Mouse (Mus musculus): ENCODE results near the gene Prkg1. TPM values are rescaled to one million over a fixed set of nuclear protein-coding genes. Genes with fewer than 3 reads are reported as not detected.

Prkg1 gene
- polyA plus RNA-seq, 1 experiment from 2014 or later: 4.9 TPM

- ATAC-seq: no peak
- no peak overlapping the region for H3K4me2 ChIP-seq (ENCODE audit: low read length)
- no peak overlapping the region for H3K4me3 ChIP-seq (ENCODE audit: low read depth, low read length)
- H3K9ac ChIP-seq (ENCODE audit: low read depth, low read length): no peak overlapping the region
- no peaks in the 10 kb centered on the region for H3K4me1 ChIP-seq (ENCODE audit: control insufficient read depth, insufficient read depth, low read length)
- H3K27me3 ChIP-seq (ENCODE audit: control insufficient read depth, insufficient read depth, low read depth, low read length): no peaks in the 10 kb centered on the region
- no peak overlapping the region for H3K27ac ChIP-seq (ENCODE audit: low read length)
- 39% methylated on average over 2 of the region's 2 CpGs for WGBS
- no peaks in the 10 kb centered on the region for H3K9me3 ChIP-seq (replicated peaks; ENCODE audit: control insufficient read depth, low read length, poor library complexity, severe bottlenecking)
- no peaks in the 10 kb centered on the region for H3K36me3 ChIP-seq (ENCODE audit: control insufficient read depth, insufficient read depth, low read length)
Measured at GRCm38 (mm10) chr19:30890377-30890776, 874.5 kb downstream of the Prkg1 start.

GRCm38 (mm10) chr19:30889851-30890250 is 875.0 kb downstream of the Prkg1 start:
- H3K4me1 ChIP-seq (ENCODE audit: control insufficient read depth, insufficient read depth, low read length): no peaks in the 10 kb centered on the region
- 85% methylated on average over 3 of the region's 3 CpGs for WGBS
- no peaks in the 10 kb centered on the region for H3K27me3 ChIP-seq (ENCODE audit: control insufficient read depth, insufficient read depth, low read depth, low read length)
- H3K36me3 ChIP-seq (ENCODE audit: control insufficient read depth, insufficient read depth, low read length): no peaks in the 10 kb centered on the region
- H3K9me3 ChIP-seq (replicated peaks; ENCODE audit: control insufficient read depth, low read length, poor library complexity, severe bottlenecking): no peaks in the 10 kb centered on the region
- H3K4me2 ChIP-seq (ENCODE audit: low read length): no peak overlapping the region
- no peak for ATAC-seq
- H3K27ac ChIP-seq (ENCODE audit: low read length): no peak overlapping the region
- H3K4me3 ChIP-seq (ENCODE audit: low read depth, low read length): no peak overlapping the region
- H3K9ac ChIP-seq (ENCODE audit: low read depth, low read length): no peak overlapping the region

GRCm38 (mm10) chr19:30861441-30861840 is 903.4 kb downstream of the Prkg1 start:
- no peak overlapping the region for H3K4me3 ChIP-seq (ENCODE audit: low read depth, low read length)
- H3K27ac ChIP-seq (ENCODE audit: low read length): no peak overlapping the region
- WGBS: 85% methylated on average over 4 of the region's 4 CpGs
- H3K36me3 ChIP-seq (ENCODE audit: control insufficient read depth, insufficient read depth, low read length): no peaks in the 10 kb centered on the region
- H3K27me3 ChIP-seq (ENCODE audit: control insufficient read depth, insufficient read depth, low read depth, low read length): no peaks in the 10 kb centered on the region
- H3K4me2 ChIP-seq (ENCODE audit: low read length): no peak overlapping the region
- no peak for ATAC-seq
- H3K9me3 ChIP-seq (replicated peaks; ENCODE audit: control insufficient read depth, low read length, poor library complexity, severe bottlenecking): no peaks in the 10 kb centered on the region
- H3K9ac ChIP-seq (ENCODE audit: low read depth, low read length): no peak overlapping the region
- H3K4me1 ChIP-seq (ENCODE audit: control insufficient read depth, insufficient read depth, low read length): no peaks in the 10 kb centered on the region

- WGBS: 86% methylated on average over 4 of the region's 4 CpGs
- Histone ChIP-seq H3K4me2 (ENCODE audit: low read length) (no peak overlapping the region), H3K9me3 (replicated peaks; ENCODE audit: control insufficient read depth, low read length, poor library complexity, severe bottlenecking) (no peaks in the 10 kb centered on the region), H3K27ac (ENCODE audit: low read length) (no peak overlapping the region), H3K36me3 (ENCODE audit: control insufficient read depth, insufficient read depth, low read length) (no peaks in the 10 kb centered on the region), H3K4me3 (ENCODE audit: low read depth, low read length) (no peak overlapping the region), H3K27me3 (ENCODE audit: control insufficient read depth, insufficient read depth, low read depth, low read length) (no peaks in the 10 kb centered on the region), H3K9ac (ENCODE audit: low read depth, low read length) (no peak overlapping the region), H3K4me1 (ENCODE audit: control insufficient read depth, insufficient read depth, low read length) (no peaks in the 10 kb centered on the region; the same call in 1 of the 2 replicates)
- ATAC-seq: no peak
Measured at GRCm38 (mm10) chr19:30851023-30851422, 913.8 kb downstream of the Prkg1 start.

GRCm38 (mm10) chr19:30844916-30845315 is 919.9 kb downstream of the Prkg1 start:
- no peak for ATAC-seq
- Histone ChIP-seq H3K9me3 (replicated peaks; ENCODE audit: control insufficient read depth, low read length, poor library complexity, severe bottlenecking) (no peaks in the 10 kb centered on the region), H3K4me2 (ENCODE audit: low read length) (no peak overlapping the region), H3K36me3 (ENCODE audit: control insufficient read depth, insufficient read depth, low read length) (no peaks in the 10 kb centered on the region), H3K27ac (ENCODE audit: low read length) (no peak overlapping the region), H3K9ac (ENCODE audit: low read depth, low read length) (no peak overlapping the region), H3K4me1 (ENCODE audit: control insufficient read depth, insufficient read depth, low read length) (no peaks in the 10 kb centered on the region), H3K4me3 (ENCODE audit: low read depth, low read length) (no peak overlapping the region), H3K27me3 (ENCODE audit: control insufficient read depth, insufficient read depth, low read depth, low read length) (no peaks in the 10 kb centered on the region)
- 80% methylated on average over 4 of the region's 4 CpGs for WGBS

- Histone ChIP-seq H3K4me3 (ENCODE audit: low read depth, low read length) (no peak overlapping the region), H3K27ac (ENCODE audit: low read length) (peak overlapping the region; percentile 42), H3K9me3 (replicated peaks; ENCODE audit: control insufficient read depth, low read length, poor library complexity, severe bottlenecking) (no peaks in the 10 kb centered on the region), H3K4me1 (ENCODE audit: control insufficient read depth, insufficient read depth, low read length) (no peaks in the 10 kb centered on the region), H3K9ac (ENCODE audit: low read depth, low read length) (no peak overlapping the region), H3K4me2 (ENCODE audit: low read length) (no peak overlapping the region), H3K27me3 (ENCODE audit: control insufficient read depth, insufficient read depth, low read depth, low read length) (no peaks in the 10 kb centered on the region), H3K36me3 (ENCODE audit: control insufficient read depth, insufficient read depth, low read length) (no peaks in the 10 kb centered on the region)
- 73% methylated on average over 4 of the region's 4 CpGs for WGBS
- peak; percentile 62 for ATAC-seq
Measured at GRCm38 (mm10) chr19:30843637-30844036, 921.2 kb downstream of the Prkg1 start.

- peak; percentile 94 for ATAC-seq
- Histone ChIP-seq H3K9ac (ENCODE audit: low read depth, low read length) (no peak overlapping the region), H3K4me2 (ENCODE audit: low read length) (0 out of 2 replicates have a peak overlapping the region, but pooled peaks have one; percentile 5), H3K36me3 (ENCODE audit: control insufficient read depth, insufficient read depth, low read length) (no peaks in the 10 kb centered on the region), H3K4me3 (ENCODE audit: low read depth, low read length) (no peak overlapping the region), H3K9me3 (replicated peaks; ENCODE audit: control insufficient read depth, low read length, poor library complexity, severe bottlenecking) (no peaks in the 10 kb centered on the region), H3K27ac (ENCODE audit: low read length) (peak overlapping the region; percentile 42; the same call in 1 of the 2 replicates), H3K27me3 (ENCODE audit: control insufficient read depth, insufficient read depth, low read depth, low read length) (no peaks in the 10 kb centered on the region), H3K4me1 (ENCODE audit: control insufficient read depth, insufficient read depth, low read length) (no peaks in the 10 kb centered on the region)
- WGBS: 7% methylated on average over 4 of the region's 4 CpGs
Measured at GRCm38 (mm10) chr19:30843052-30843564, 921.7 kb downstream of the Prkg1 start.

GRCm38 (mm10) chr19:30842640-30843039 is 922.2 kb downstream of the Prkg1 start:
- Histone ChIP-seq H3K27ac (ENCODE audit: low read length) (no peak overlapping the region), H3K4me3 (ENCODE audit: low read depth, low read length) (no peak overlapping the region), H3K9me3 (replicated peaks; ENCODE audit: control insufficient read depth, low read length, poor library complexity, severe bottlenecking) (no peaks in the 10 kb centered on the region), H3K36me3 (ENCODE audit: control insufficient read depth, insufficient read depth, low read length) (no peaks in the 10 kb centered on the region), H3K27me3 (ENCODE audit: control insufficient read depth, insufficient read depth, low read depth, low read length) (no peaks in the 10 kb centered on the region), H3K4me2 (ENCODE audit: low read length) (no peak overlapping the region), H3K4me1 (ENCODE audit: control insufficient read depth, insufficient read depth, low read length) (no peaks in the 10 kb centered on the region), H3K9ac (ENCODE audit: low read depth, low read length) (no peak overlapping the region)
- ATAC-seq: 0 out of 2 replicates have a peak, but pooled peaks have one; percentile 48
- 48% methylated on average over 1 of the region's 1 CpGs for WGBS

GRCm38 (mm10) chr19:30833045-30833651 is 931.7 kb downstream of the Prkg1 start:
- H3K36me3 ChIP-seq (ENCODE audit: control insufficient read depth, insufficient read depth, low read length): no peaks in the 10 kb centered on the region
- no peak overlapping the region for H3K4me3 ChIP-seq (ENCODE audit: low read depth, low read length)
- H3K9me3 ChIP-seq (replicated peaks; ENCODE audit: control insufficient read depth, low read length, poor library complexity, severe bottlenecking): no peaks in the 10 kb centered on the region; the same call in 1 of the 2 replicates
- 20% methylated on average over 1 of the region's 1 CpGs for WGBS
- H3K9ac ChIP-seq (ENCODE audit: low read depth, low read length): no peak overlapping the region
- no peaks in the 10 kb centered on the region for H3K27me3 ChIP-seq (ENCODE audit: control insufficient read depth, insufficient read depth, low read depth, low read length)
- no peak overlapping the region for H3K4me2 ChIP-seq (ENCODE audit: low read length)
- ATAC-seq: peak; percentile 58; the same call in 1 of the 2 replicates
- H3K27ac ChIP-seq (ENCODE audit: low read length): no peak overlapping the region
- H3K4me1 ChIP-seq (ENCODE audit: control insufficient read depth, insufficient read depth, low read length): no peaks in the 10 kb centered on the region
